Mouse (Mus musculus): ENCODE measurements around the gene Irf2bpl. TPM values are rescaled to one million over a fixed set of nuclear protein-coding genes. Genes with fewer than 3 reads are reported as not detected.

Gene Irf2bpl
- polyA plus RNA-seq, 1 experiment from 2014 or later: 47.6 TPM

DNA sequence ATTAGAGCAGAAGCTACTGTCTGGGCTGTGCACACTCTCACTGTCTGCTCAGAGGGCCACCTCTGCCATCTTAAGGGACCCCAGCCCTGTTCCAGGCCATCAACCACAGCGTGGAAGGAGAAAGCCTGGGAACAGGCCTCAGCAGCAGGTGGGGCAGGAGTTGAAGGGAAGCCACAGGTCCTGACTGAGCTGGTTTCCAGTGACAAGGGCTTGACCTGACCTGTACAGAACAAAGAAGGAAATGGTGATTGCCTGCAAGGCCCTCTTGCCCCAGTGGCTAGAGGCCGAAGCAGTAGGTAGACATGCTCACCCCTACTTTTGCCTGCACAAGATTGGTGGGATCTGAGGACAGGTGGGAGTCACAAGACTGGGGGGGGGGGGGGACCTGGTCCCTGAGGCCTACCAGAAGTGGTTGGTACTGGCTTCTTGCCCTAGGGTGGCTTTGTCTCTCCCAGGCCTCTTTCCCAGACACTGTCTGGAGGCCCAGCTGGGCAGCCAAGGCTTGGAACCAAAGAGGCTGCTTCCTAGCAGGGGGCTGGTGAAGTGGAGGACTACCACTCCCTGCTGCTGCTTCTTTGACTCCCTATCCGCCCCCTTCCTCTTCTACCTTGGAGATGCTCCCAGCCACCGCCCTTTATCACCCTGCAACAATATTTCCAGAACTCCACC, 12.8 kb downstream of the Irf2bpl start:
- Histone ChIP-seq H3K27ac (ENCODE audit: low read depth, low read length) (no peak overlapping the region), H3K9me3 (ENCODE audit: control insufficient read depth, low read length) (no peaks in the 10 kb centered on the region), H3K27me3 (ENCODE audit: control insufficient read depth, insufficient read depth, low read length) (no peaks in the 10 kb centered on the region), H3K4me2 (ENCODE audit: low read depth, low read length) (no peak overlapping the region), H3K4me3 (ENCODE audit: low read depth, low read length) (no peak overlapping the region), H3K4me1 (ENCODE audit: control insufficient read depth, insufficient read depth, low read length) (no peaks in the 10 kb centered on the region), H3K9ac (replicated peaks; ENCODE audit: low read depth, low read length) (no peak overlapping the region), H3K36me3 (ENCODE audit: control insufficient read depth, insufficient read depth, low read length) (no peaks in the 10 kb centered on the region)
- no peak for ATAC-seq (ENCODE audit: low read depth)
- WGBS: 90% methylated on average over 4 of the region's 4 CpGs

DNA sequence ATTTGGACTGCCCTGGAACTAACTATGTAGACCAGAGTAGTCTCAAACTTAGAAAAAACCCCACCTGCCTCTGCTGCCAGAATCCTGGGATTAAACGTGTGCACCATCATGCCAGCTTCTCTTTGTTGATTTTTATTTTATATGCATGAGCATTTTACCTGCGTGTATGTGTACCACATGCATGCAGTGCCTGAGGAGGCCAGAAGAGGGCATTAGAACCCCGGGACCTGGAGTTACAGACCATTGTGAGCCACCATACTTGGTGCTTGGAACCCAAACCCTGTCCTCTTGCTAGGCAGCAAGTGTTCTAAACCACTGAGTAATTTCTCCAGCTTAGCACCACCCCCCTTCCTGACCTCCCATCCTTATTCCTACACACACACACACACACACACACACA, 13.6 kb downstream of the Irf2bpl start:
- ATAC-seq (ENCODE audit: low read depth): no peak
- no peak overlapping the region for H3K9ac ChIP-seq (replicated peaks; ENCODE audit: low read depth, low read length)
- no peak overlapping the region for H3K27ac ChIP-seq (ENCODE audit: low read depth, low read length)
- no peaks in the 10 kb centered on the region for H3K27me3 ChIP-seq (ENCODE audit: control insufficient read depth, insufficient read depth, low read length)
- no peaks in the 10 kb centered on the region for H3K36me3 ChIP-seq (ENCODE audit: control insufficient read depth, insufficient read depth, low read length)
- H3K9me3 ChIP-seq (ENCODE audit: control insufficient read depth, low read length): no peaks in the 10 kb centered on the region
- no peak overlapping the region for H3K4me2 ChIP-seq (ENCODE audit: low read depth, low read length)
- 90% methylated on average over 3 of the region's 3 CpGs for WGBS
- H3K4me3 ChIP-seq (ENCODE audit: low read depth, low read length): no peak overlapping the region
- H3K4me1 ChIP-seq (ENCODE audit: control insufficient read depth, insufficient read depth, low read length): no peaks in the 10 kb centered on the region

DNA sequence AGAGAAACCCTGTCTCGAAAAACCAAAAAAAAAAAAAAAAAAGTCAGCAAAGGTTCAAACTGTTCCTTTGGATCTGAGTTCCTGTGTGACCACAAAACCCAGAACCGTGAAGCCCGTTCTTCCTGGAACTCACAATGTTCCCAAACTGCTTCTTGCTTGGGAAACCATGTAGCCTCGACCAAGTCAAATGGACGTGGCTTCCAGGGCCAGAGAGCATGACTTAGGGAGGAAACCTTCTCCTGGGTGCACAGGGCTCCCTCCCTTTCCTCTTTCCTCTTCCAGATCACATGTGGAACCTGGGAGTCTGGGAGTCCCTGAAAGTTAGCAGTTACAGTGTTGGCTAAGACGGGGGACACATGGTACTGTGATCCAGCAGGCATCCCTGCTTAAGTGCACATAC, 14.8 kb downstream of the Irf2bpl start:
- no peak overlapping the region for H3K4me3 ChIP-seq (ENCODE audit: low read depth, low read length)
- no peaks in the 10 kb centered on the region for H3K9me3 ChIP-seq (ENCODE audit: control insufficient read depth, low read length)
- no peak overlapping the region for H3K4me2 ChIP-seq (ENCODE audit: low read depth, low read length)
- no peaks in the 10 kb centered on the region for H3K36me3 ChIP-seq (ENCODE audit: control insufficient read depth, insufficient read depth, low read length)
- H3K4me1 ChIP-seq (ENCODE audit: control insufficient read depth, insufficient read depth, low read length): no peaks in the 10 kb centered on the region
- 91% methylated on average over 6 of the region's 6 CpGs for WGBS
- H3K9ac ChIP-seq (replicated peaks; ENCODE audit: low read depth, low read length): no peak overlapping the region
- no peaks in the 10 kb centered on the region for H3K27me3 ChIP-seq (ENCODE audit: control insufficient read depth, insufficient read depth, low read length)
- no peak for ATAC-seq (ENCODE audit: low read depth)
- no peak overlapping the region for H3K27ac ChIP-seq (ENCODE audit: low read depth, low read length)

DNA sequence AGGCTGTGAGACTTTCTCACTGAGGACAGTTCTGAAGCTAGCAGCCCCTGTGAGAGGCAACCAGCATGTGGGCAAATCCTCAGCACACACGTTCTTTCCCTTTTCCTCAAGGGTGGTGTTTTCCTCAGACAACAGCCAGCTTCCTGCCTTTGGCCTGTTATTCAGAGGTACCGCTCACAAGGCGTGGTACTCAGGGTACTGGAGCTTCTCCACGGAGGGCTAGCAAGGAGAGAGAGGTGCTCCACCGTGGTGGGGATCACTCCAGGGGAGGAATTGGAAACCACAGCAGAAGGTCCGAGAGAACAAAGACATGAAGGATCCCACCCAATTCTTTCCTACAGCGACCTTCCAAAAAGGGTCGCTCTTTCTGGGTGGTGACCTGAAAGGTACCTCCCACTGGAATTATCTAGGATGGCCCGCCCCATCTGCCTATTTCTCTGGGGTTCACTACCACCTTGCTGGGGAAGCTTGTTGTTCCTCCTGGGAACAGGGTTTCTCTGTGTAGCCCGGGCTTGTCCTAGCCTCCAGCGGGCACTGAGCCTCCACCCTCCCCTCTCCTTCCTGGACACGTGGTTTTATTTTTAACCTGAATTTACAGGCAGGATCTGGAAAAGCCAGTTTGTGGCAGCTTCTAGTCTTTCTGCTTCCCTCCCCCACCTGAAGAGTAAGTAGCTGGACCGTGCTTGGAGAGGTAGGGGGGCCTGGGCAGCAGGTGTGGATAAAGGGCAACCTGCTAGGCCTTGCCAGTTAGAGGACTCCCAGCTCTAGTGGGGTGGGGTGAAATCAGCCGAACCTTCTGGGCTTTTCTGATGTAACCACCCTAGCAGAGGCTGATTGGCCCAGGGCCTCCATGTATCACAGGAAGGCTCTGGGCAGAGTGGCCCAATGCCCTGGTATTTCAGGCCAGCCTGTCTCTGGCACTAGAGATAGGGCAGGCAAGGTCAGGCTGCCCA, 17.1 kb downstream of the Irf2bpl start:
- Histone ChIP-seq H3K4me1 (ENCODE audit: control insufficient read depth, insufficient read depth, low read length) (no peaks in the 10 kb centered on the region), H3K4me3 (ENCODE audit: low read depth, low read length) (no peak overlapping the region), H3K4me2 (ENCODE audit: low read depth, low read length) (no peak overlapping the region), H3K9ac (replicated peaks; ENCODE audit: low read depth, low read length) (no peak overlapping the region), H3K27me3 (ENCODE audit: control insufficient read depth, insufficient read depth, low read length) (no peaks in the 10 kb centered on the region), H3K9me3 (ENCODE audit: control insufficient read depth, low read length) (no peaks in the 10 kb centered on the region), H3K27ac (ENCODE audit: low read depth, low read length) (no peak overlapping the region), H3K36me3 (ENCODE audit: control insufficient read depth, insufficient read depth, low read length) (no peaks in the 10 kb centered on the region)
- 57% methylated on average over 14 of the region's 14 CpGs for whole genome bisulfite sequencing
- no peak for ATAC-seq (ENCODE audit: low read depth)

DNA sequence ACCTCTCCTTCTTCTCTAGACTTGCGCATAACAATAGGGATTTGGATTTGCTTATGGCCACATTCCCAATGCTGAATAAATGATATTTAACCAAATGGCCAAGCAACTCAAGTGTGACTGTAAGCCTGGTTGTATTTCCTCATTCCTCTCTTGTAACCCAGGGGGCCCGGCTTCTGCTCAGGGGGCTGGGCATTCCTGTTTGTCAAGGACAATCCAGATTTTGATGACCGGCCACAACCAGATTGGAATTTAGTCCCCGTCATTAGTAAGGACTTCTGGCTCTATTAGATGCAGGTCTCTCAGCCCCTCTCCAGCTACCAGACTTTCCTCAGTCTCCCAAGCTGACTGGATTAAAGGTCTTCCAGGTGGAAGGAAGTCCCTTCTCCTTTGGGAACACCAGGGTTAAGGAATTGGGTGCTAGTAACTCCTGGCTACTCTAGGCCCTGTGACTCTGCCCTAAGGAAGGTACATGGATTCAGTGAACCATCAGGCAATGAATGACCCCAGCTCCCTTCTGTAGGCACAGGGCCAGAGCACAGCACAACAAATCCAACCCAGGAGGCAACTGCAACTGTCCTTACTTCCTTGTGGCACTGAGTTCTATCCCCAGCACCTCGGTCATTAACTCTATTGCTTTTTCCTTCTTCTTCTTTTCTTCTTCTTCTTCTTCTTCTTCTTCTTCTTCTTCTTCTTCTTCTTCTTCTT, 20.1 kb downstream of the Irf2bpl start:
- H3K9ac ChIP-seq (replicated peaks; ENCODE audit: low read depth, low read length): no peak overlapping the region
- no peaks in the 10 kb centered on the region for H3K27me3 ChIP-seq (ENCODE audit: control insufficient read depth, insufficient read depth, low read length)
- ATAC-seq (ENCODE audit: low read depth): no peak
- H3K9me3 ChIP-seq (ENCODE audit: control insufficient read depth, low read length): no peaks in the 10 kb centered on the region
- peaks cover 14% of the 10 kb centered on the region for H3K4me1 ChIP-seq (ENCODE audit: control insufficient read depth, insufficient read depth, low read length)
- H3K27ac ChIP-seq (ENCODE audit: low read depth, low read length): no peak overlapping the region
- no peak overlapping the region for H3K4me3 ChIP-seq (ENCODE audit: low read depth, low read length)
- no peaks in the 10 kb centered on the region for H3K36me3 ChIP-seq (ENCODE audit: control insufficient read depth, insufficient read depth, low read length)
- H3K4me2 ChIP-seq (ENCODE audit: low read depth, low read length): no peak overlapping the region
- 94% methylated on average over 5 of the region's 5 CpGs for WGBS

DNA sequence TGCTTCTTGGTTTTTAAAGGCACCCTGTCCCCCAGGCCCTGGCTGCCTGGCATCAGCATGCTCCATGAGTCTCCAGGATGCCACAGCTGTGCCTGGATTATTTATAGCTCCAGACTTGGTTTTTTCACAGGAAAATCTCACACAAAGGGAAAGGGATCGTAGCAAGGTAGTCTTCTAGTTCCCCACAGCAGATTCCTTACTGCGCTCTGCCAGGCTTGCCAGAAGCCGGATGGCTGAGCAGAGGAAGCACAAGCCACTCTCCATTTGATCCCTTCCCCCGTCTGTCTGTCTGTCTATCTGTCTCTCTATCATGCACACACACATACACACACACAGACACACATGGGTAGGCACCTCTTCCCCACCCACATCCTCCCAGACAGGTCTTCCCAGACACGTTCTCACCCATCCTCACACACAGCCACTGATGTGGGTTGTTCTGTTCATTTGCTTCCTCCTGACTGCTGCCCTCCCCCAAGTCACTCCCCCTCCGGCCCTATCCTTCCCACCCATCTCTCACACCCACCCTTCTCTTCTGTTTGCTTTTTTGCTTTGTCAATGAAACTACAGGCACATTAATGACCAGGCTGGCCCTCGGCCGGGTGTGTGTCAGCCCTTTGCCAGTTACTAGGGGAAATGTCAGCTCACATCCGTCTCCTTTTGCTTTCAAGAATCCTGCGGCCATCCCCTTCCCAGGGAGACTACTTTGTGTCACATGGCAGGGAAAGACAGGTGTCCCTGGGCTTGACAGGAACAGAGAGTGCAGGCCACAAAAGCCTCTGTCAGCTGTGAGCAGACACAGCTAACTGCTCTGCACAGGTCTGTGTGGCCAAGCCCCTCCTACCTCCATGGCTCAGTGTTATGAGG, 24.4 kb downstream of the Irf2bpl start:
- H3K27me3 ChIP-seq (ENCODE audit: control insufficient read depth, insufficient read depth, low read length): no peaks in the 10 kb centered on the region
- 0 out of 2 replicates have a peak, but pooled peaks have one; percentile 20 for ATAC-seq (ENCODE audit: low read depth)
- 27% methylated on average over 10 of the region's 10 CpGs for WGBS
- no peaks in the 10 kb centered on the region for H3K9me3 ChIP-seq (ENCODE audit: control insufficient read depth, low read length)
- peaks cover 26% of the 10 kb centered on the region for H3K4me1 ChIP-seq (ENCODE audit: control insufficient read depth, insufficient read depth, low read length)
- no peak overlapping the region for H3K4me3 ChIP-seq (ENCODE audit: low read depth, low read length)
- no peak overlapping the region for H3K4me2 ChIP-seq (ENCODE audit: low read depth, low read length)
- no peak overlapping the region; the same call in 1 of the 2 replicates for H3K9ac ChIP-seq (replicated peaks; ENCODE audit: low read depth, low read length)
- no peaks in the 10 kb centered on the region for H3K36me3 ChIP-seq (ENCODE audit: control insufficient read depth, insufficient read depth, low read length)
- peak overlapping the region; percentile 80 for H3K27ac ChIP-seq (ENCODE audit: low read depth, low read length)

DNA sequence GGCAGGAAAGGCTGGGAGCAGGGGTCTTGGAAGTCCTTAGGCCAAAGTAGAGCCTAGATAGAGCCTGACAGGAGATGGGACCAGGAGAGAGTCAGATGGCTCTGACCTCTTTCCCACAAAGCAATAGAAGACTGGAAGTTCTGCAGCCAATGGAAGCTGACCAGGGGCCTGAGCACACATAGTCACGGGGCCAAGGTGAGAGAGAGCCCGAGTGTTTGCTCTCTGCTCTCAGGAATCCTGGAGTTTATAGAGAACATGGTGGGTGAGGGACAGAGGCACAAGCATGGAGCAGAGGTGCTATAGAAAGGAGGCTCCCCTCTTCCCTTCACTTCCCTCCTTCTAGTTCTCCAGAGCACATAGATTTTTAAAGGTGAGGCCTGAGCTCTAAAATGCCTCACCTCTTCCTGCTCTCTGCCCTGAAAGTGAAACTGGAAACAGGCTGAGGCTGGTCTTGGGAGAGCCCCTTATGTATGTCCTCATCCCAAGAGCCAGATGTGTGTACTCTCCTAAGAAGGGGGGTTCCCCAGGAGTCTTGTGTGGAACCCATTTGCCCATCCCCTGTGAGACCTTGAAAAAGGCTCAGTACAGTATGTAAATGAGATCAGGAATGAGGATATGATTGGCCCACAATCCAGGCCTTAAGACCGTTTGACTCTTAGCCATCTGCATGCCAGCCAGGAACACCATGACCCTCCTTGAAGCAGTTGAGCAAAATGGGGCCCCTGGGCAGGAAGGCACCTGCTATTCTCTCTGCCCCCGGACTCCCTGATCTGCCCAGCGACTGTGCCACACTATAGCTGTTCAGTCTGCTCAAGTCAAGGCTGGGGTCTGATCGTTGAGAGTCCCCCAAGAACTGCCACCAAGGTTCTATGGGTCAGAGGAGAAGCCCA, 25.4 kb downstream of the Irf2bpl start:
- Histone ChIP-seq H3K4me1 (ENCODE audit: control insufficient read depth, insufficient read depth, low read length) (peaks cover 26% of the 10 kb centered on the region), H3K4me3 (ENCODE audit: low read depth, low read length) (no peak overlapping the region), H3K27ac (ENCODE audit: low read depth, low read length) (peak overlapping the region; percentile 80), H3K9me3 (ENCODE audit: control insufficient read depth, low read length) (no peaks in the 10 kb centered on the region), H3K4me2 (ENCODE audit: low read depth, low read length) (no peak overlapping the region), H3K27me3 (ENCODE audit: control insufficient read depth, insufficient read depth, low read length) (no peaks in the 10 kb centered on the region), H3K9ac (replicated peaks; ENCODE audit: low read depth, low read length) (no peak overlapping the region; the same call in 1 of the 2 replicates), H3K36me3 (ENCODE audit: control insufficient read depth, insufficient read depth, low read length) (no peaks in the 10 kb centered on the region)
- WGBS: 56% methylated on average over 6 of the region's 6 CpGs
- ATAC-seq (ENCODE audit: low read depth): no peak

DNA sequence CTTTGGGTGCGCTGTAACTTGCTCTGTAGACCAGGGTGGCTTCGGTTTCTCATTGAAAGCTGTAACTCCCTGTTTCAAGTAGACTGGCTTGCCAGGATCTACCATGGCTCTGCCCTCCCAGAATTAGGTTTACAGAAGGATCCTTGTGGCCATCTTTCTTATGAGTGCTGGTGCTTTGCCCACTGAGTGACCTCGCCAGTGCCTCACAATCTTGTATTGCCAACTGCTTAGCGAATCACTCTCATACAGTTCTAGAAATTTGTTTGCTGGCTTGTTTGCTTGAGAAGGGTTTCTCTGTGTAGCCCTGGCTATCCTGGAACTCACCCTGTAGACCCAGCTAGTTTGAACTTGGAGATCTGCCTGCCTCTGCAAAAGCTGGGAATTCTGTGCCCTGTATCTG, 26.1 kb downstream of the Irf2bpl start:
- H3K9me3 ChIP-seq (ENCODE audit: control insufficient read depth, low read length): no peaks in the 10 kb centered on the region

More for the DNA sequence above, 26.1 kb downstream of the Irf2bpl start:
- Histone ChIP-seq H3K27me3 (ENCODE audit: control insufficient read depth, insufficient read depth, low read length) (no peaks in the 10 kb centered on the region), H3K4me1 (ENCODE audit: control insufficient read depth, insufficient read depth, low read length) (peaks cover 26% of the 10 kb centered on the region), H3K9ac (replicated peaks; ENCODE audit: low read depth, low read length) (no peak overlapping the region), H3K4me2 (ENCODE audit: low read depth, low read length) (no peak overlapping the region), H3K27ac (ENCODE audit: low read depth, low read length) (no peak overlapping the region), H3K36me3 (ENCODE audit: control insufficient read depth, insufficient read depth, low read length) (no peaks in the 10 kb centered on the region), H3K4me3 (ENCODE audit: low read depth, low read length) (no peak overlapping the region)
- ATAC-seq (ENCODE audit: low read depth): no peak
- WGBS: 97% methylated on average over 4 of the region's 4 CpGs

Data from neural tube, embryonic 14.5 days (tissue).